Mouse (Mus musculus) liver, embryonic 11.5 days (tissue): ENCODE results near the gene Zfp322a. TPM values are rescaled to one million over a fixed set of nuclear protein-coding genes. Genes with fewer than 3 reads are reported as not detected.

Experiments used
- ATAC-seq: fragments of 200-750 bp; cut with Nextera tagmentation; replicated peaks from 2 replicates; pipeline ENCODE4 v1.8.0; 2017; ENCODE audit warnings: moderate number of reproducible peaks, mild to moderate bottlenecking, moderate TSS enrichment, moderate library complexity; ENCODE audit not compliant: low FRiP score
- DNase-seq: peaks from one replicate; pipeline ENCODE4 v3.0.0-alpha.2; 2017; ENCODE audit warnings: low spot score
- H3K27ac ChIP-seq: fragments of 300-500 bp; sonication (generic); 2 replicates; pipeline ENCODE4 v1.5.1; 2014; ENCODE audit warnings: mild to moderate bottlenecking, low read depth, low read length, control low read depth
- H3K27me3 ChIP-seq: fragments of 300-500 bp; sonication (generic); replicated peaks from 2 replicates; pipeline ENCODE4 v1.6.1; 2014; ENCODE audit warnings: low read length, mixed read lengths; ENCODE audit not compliant: control insufficient read depth, insufficient read depth
- H3K36me3 ChIP-seq: fragments of 300-500 bp; sonication (generic); 2 replicates; pipeline ENCODE4 v1.6.1; 2014; ENCODE audit warnings: mild to moderate bottlenecking, low read length, moderate library complexity, mixed read lengths; ENCODE audit not compliant: control insufficient read depth, insufficient read depth
- H3K4me1 ChIP-seq: fragments of 300-500 bp; sonication (generic); replicated peaks from 2 replicates; pipeline ENCODE4 v1.6.1; 2014; ENCODE audit warnings: low read length, mixed read lengths; ENCODE audit not compliant: control insufficient read depth, insufficient read depth
- H3K4me2 ChIP-seq: fragments of 300-500 bp; sonication (generic); 2 replicates; pipeline ENCODE4 v1.6.1; 2014; ENCODE audit warnings: mild to moderate bottlenecking, control low read depth, moderate library complexity
- H3K4me3 ChIP-seq: fragments of 300-500 bp; sonication (generic); 2 replicates; pipeline ENCODE4 v1.5.1; 2014; ENCODE audit warnings: low read depth, low read length, control low read depth
- H3K9ac ChIP-seq: fragments of 300-500 bp; sonication (generic); 2 replicates; pipeline ENCODE4 v1.6.1; 2014; ENCODE audit warnings: low read depth, low read length, control low read depth
- H3K9me3 ChIP-seq: fragments of 300-500 bp; sonication (generic); 2 replicates; pipeline ENCODE4 v1.6.1; 2016; ENCODE audit warnings: low read length, inconsistent platforms, mixed read lengths; ENCODE audit not compliant: control insufficient read depth
- WGBS: fragments of 180-500 bp; shearing (Covaris S2); extraction: QIAGEN DNeasy Blood & Tissue Kit; methylation state at CpG from one replicate; pipeline ENCODE4 v1.1.7; 2014; 5-methylcytosine and 5-hydroxymethylcytosine counted together
- polyA plus RNA-seq: library from polyadenylated mRNA; unstranded; fragments of >200 nt; fragmentation: Nextera tagmentation; extraction: Ambion mirVana; gene quantifications from 2 replicates; pipeline ENCODE4 v1.2.1, GENCODE M21; 2014

Gene Zfp322a
- polyA plus RNA-seq, 1 experiment from 2014 or later: 37.0 TPM

DNA sequence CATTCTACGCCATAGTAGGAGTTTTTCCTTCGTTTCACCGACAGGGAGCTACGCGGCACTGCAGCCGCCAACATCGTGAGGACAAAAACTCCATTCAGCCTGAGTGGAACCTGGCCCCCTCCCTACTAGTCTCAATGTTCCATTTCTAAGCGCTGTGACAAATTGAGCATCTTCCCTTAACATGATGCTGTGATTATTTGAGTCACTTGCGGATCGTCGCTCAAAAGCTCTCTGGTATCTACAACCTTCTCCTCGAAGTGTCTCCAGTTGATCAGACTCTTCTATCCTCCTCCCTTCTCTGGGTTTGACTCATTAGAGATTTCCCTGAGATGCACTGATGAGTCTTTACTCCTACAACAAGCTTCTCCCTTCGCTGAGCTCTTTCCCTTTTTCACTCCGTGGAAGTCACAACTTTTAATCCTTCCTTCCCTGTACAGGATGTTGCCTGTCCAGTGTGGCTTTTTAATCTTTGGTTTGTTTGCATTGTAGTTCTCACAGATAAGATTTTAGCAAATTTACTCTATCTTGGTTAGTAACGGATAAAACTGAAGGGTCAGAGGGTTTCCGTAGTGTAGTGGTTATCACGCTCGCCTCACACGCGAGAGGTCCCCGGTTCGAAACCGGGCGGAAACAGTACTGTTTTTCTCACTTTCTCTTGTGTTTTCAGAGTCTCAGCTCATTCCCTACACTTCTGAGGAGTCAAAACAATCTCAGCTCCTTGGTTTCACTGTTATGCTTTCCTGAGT is 61.8 kb downstream of the Zfp322a start:
- Histone ChIP-seq H3K36me3 (no peaks in the 10 kb centered on the region), H3K4me1 (peaks cover 11% of the 10 kb centered on the region), H3K27ac (no peak overlapping the region), H3K9me3 (no peaks in the 10 kb centered on the region), H3K27me3 (peaks cover 19% of the 10 kb centered on the region), H3K4me3 (peak overlapping the region; percentile 50), H3K9ac (peak overlapping the region; percentile 34; the same call in 1 of the 2 replicates), H3K4me2 (peak overlapping the region; percentile 94)
- peak; percentile 63 for DNase-seq
- whole genome bisulfite sequencing: 1% methylated on average over 24 of the region's 24 CpGs
- peak; percentile 62 for ATAC-seq

DNA sequence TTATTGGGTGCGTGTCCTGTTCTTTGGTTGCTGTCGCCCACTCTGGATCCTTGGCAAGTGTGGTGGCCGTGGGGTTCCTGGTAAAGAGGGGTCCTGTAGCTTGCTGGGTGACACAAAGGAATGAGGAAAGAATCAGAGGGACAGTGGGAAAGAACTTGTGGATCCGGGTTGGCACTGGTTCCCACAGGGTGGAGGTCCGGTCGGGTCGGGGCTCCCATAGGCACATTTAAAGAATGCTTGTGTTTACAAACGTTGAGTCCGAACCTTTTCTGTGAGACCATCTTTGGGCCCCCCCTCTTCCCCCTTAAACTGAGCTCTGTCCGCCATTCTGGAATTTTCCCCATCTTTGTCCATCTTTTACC is 62.3 kb downstream of the Zfp322a start:
- Histone ChIP-seq H3K4me1 (peaks cover 11% of the 10 kb centered on the region), H3K4me2 (peak overlapping the region; percentile 94), H3K27ac (no peak overlapping the region), H3K4me3 (peak overlapping the region; percentile 50), H3K9ac (peak overlapping the region; percentile 34; the same call in 1 of the 2 replicates), H3K9me3 (no peaks in the 10 kb centered on the region), H3K36me3 (no peaks in the 10 kb centered on the region), H3K27me3 (peaks cover 15% of the 10 kb centered on the region)
- no peak for DNase-seq
- no peak for ATAC-seq
- 11% methylated on average over 10 of the region's 10 CpGs for WGBS

Other genes starting within 250 kb of the Zfp322a start
- gene Vmn1r218, start 236.1 kb downstream of the Zfp322a start, polyA plus RNA-seq: not detected in 2 replicates
- not detected in 2 replicates for gene Vmn1r219, start 209.9 kb downstream of the Zfp322a start, polyA plus RNA-seq
- gene Vmn1r220, start 181.2 kb downstream of the Zfp322a start, polyA plus RNA-seq: not detected in 2 replicates
- not detected in 2 replicates for gene Vmn1r221, start 155.1 kb downstream of the Zfp322a start, polyA plus RNA-seq
- gene Vmn1r222, start 133.3 kb downstream of the Zfp322a start, polyA plus RNA-seq: not detected in 2 replicates
- not detected in 2 replicates for gene Vmn1r223, start 122.1 kb downstream of the Zfp322a start, polyA plus RNA-seq
- gene Abt1, start 54.7 kb upstream of the Zfp322a start, polyA plus RNA-seq: 13.1 and 13.4 TPM in 2 replicates
- gene Btn1a1, start 96.7 kb upstream of the Zfp322a start, polyA plus RNA-seq: 1.8 and 2.2 TPM in 2 replicates
- 0.08 and 0.32 TPM in 2 replicates for gene Btn2a2, start 119.6 kb upstream of the Zfp322a start, polyA plus RNA-seq
- 3.3 and 4.3 TPM in 2 replicates for gene Hist1h4h, start 161.8 kb upstream of the Zfp322a start, polyA plus RNA-seq
- 1.1 and 5.1 TPM in 2 replicates for gene Hist1h2af, start 164.7 kb upstream of the Zfp322a start, polyA plus RNA-seq
- gene Hist1h3g, start 166.2 kb upstream of the Zfp322a start, polyA plus RNA-seq: 5.2 TPM in 2 replicates
- 1.6 and 1.7 TPM in 2 replicates for gene Hist1h2bh, start 174.2 kb upstream of the Zfp322a start, polyA plus RNA-seq
- gene Hist1h3f, start 174.8 kb upstream of the Zfp322a start, polyA plus RNA-seq: 0.42 and 0.62 TPM in 2 replicates
- gene Hist1h4f, start 182.4 kb upstream of the Zfp322a start, polyA plus RNA-seq: 0.66 and 1.4 TPM in 2 replicates
- gene Hist1h1d, start 184.1 kb upstream of the Zfp322a start, polyA plus RNA-seq: 0.68 and 0.82 TPM in 2 replicates
- gene Hist1h3e, start 193.2 kb upstream of the Zfp322a start, polyA plus RNA-seq: 3.5 and 5.6 TPM in 2 replicates
- gene Hist1h2ae, start 202.0 kb upstream of the Zfp322a start, polyA plus RNA-seq: 61.3 and 62.9 TPM in 2 replicates
- 5.7 and 6.3 TPM in 2 replicates for gene Hist1h2bg, start 202.2 kb upstream of the Zfp322a start, polyA plus RNA-seq
- 1.8 TPM in 2 replicates for gene Hist1h2bf, start 205.0 kb upstream of the Zfp322a start, polyA plus RNA-seq
- gene Hist1h2ad, start 205.2 kb upstream of the Zfp322a start, polyA plus RNA-seq: 0.84 and 0.92 TPM in 2 replicates
- 7.7 and 8.5 TPM in 2 replicates for gene Hist1h3d, start 206.6 kb upstream of the Zfp322a start, polyA plus RNA-seq
- gene Hist1h4d, start 212.4 kb upstream of the Zfp322a start, polyA plus RNA-seq: 92.8 and 99.3 TPM in 2 replicates